In the genomic region with DNA sequence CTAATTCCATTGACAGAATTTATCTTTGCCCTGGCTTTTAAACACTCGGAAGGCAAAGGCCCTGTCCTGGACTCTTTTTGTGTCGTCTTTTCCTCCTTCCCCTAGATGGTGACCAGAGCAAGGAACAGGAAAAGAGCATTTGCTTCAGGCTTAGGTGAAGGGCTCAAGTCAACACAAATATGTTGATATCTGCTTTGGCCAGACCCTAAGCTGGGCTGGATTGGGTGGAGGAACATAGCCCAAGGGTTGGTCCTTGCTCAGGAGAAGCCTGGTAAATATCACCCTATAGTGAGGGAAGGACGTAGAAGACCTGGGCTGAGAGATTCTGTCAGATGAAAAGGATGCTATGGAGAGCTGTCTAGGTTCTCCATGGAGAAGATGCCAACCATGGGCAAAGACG, we compare ENCODE assay signal across 17 mouse cellular contexts. TPM values are rescaled to one million over a fixed set of nuclear protein-coding genes. Genes with fewer than 3 reads are reported as not detected.
DNase-seq lines count a peak whose midpoint lies in the region; ATAC-seq and TF ChIP-seq lines count a peak whose summit lies in the region.
"Had no signal": no experiment of that assay in that cellular context is flagged by ENCODE, and none has a peak within 500 bp of the region (broad histone marks: within the 10 kb centered on the region; RNA-seq: fewer than 3 reads in every experiment).

No protein-coding gene starts in this region.

- no peak for DNase-seq in heart, adult 2 months
- no peak for DNase-seq in stomach, postnatal 0 days (ENCODE audit: low spot score)
- no peak for DNase-seq in left cerebral cortex, postnatal 10 days (ENCODE audit: extremely low spot score in 1 of 2, low spot score in 2 of 2)
- DNase-seq in adrenal gland, adult 18-20 months (ENCODE audit: low spot score in 2 of 2), result no peak
- no peak for DNase-seq in adrenal gland, adult 8-10 months
- DNase-seq: cerebellum, adult 2 months; forebrain, postnatal 0 days; gastrocnemius, postnatal 10 days; kidney, adult 18-20 months; lung, postnatal 10 days; thymus, postnatal 36 days had no signal

- H3K79me2 ChIP-seq in heart, adult 2 months (replicated peaks; ENCODE audit: control insufficient read depth, insufficient read depth, low read length), result no peaks in the 10 kb centered on the region

- no peak for ATAC-seq in heart, embryonic 11.5 days (replicated peaks; ENCODE audit: insufficient number of reproducible peaks, low FRiP score, low TSS enrichment)
- ATAC-seq in stomach, embryonic 15.5 days (ENCODE audit: insufficient read depth, low FRiP score, low read depth), result no peak
- no peak for ATAC-seq in stomach, postnatal 0 days (ENCODE audit: low FRiP score, low TSS enrichment)
- peak; percentile 50 for ATAC-seq in liver, embryonic 12.5 days
- ATAC-seq: forebrain, postnatal 0 days had no signal

- H3K36me3 ChIP-seq in heart, embryonic 11.5 days (ENCODE audit: control insufficient read depth, insufficient read depth, low read length), result no peaks in the 10 kb centered on the region
- no peaks in the 10 kb centered on the region for H3K36me3 ChIP-seq in heart, adult 2 months (ENCODE audit: control insufficient read depth, insufficient read depth, low read length)
- H3K36me3 ChIP-seq in stomach, embryonic 15.5 days, result no peaks in the 10 kb centered on the region
- no peaks in the 10 kb centered on the region for H3K36me3 ChIP-seq in stomach, postnatal 0 days (ENCODE audit: control insufficient read depth, insufficient read depth, low read length)
- H3K36me3 ChIP-seq in liver, embryonic 12.5 days, result peaks cover 35% of the 10 kb centered on the region
- H3K36me3 ChIP-seq: hindbrain, embryonic 12.5 days; limb, embryonic 12.5 days; neural tube, embryonic 13.5 days had no signal

- no peaks in the 10 kb centered on the region for H3K27me3 ChIP-seq in heart, embryonic 11.5 days (ENCODE audit: control insufficient read depth, insufficient read depth, low read length)
- no peaks in the 10 kb centered on the region for H3K27me3 ChIP-seq in heart, adult 2 months (ENCODE audit: control insufficient read depth, insufficient read depth, low read length)
- H3K27me3 ChIP-seq in stomach, embryonic 15.5 days (replicated peaks), result no peaks in the 10 kb centered on the region
- H3K27me3 ChIP-seq in stomach, postnatal 0 days (ENCODE audit: control insufficient read depth, insufficient read depth, low read length), result no peaks in the 10 kb centered on the region
- H3K27me3 ChIP-seq in liver, embryonic 12.5 days (replicated peaks), result no peaks in the 10 kb centered on the region
- H3K27me3 ChIP-seq: limb, embryonic 12.5 days had no signal

- TF ChIP-seq EP300 in heart, adult 2 months (IDR thresholded peaks at IDR 0.05; ENCODE audit: insufficient read depth, low read depth, low read length), result no peak
- no peak for TF ChIP-seq EP300 in stomach, postnatal 0 days (optimal IDR thresholded peaks at IDR 0.05)

- H3K9ac ChIP-seq in heart, embryonic 11.5 days (ENCODE audit: low read depth, low read length), result peak overlapping the region; percentile 66; the same call in 1 of the 2 replicates
- H3K9ac ChIP-seq in heart, adult 2 months (ENCODE audit: low read depth, low read length), result no peak overlapping the region
- no peak overlapping the region for H3K9ac ChIP-seq in stomach, embryonic 15.5 days
- H3K9ac ChIP-seq in stomach, postnatal 0 days (ENCODE audit: low read length), result no peak overlapping the region
- peak overlapping the region; percentile 93 for H3K9ac ChIP-seq in liver, embryonic 12.5 days
- H3K9ac ChIP-seq: forebrain, postnatal 0 days; hindbrain, embryonic 12.5 days; limb, embryonic 12.5 days; neural tube, embryonic 13.5 days had no signal

- H3K4me1 ChIP-seq in heart, embryonic 11.5 days (ENCODE audit: control insufficient read depth, insufficient read depth, low read length), result peaks cover 63% of the 10 kb centered on the region
- peaks cover 12% of the 10 kb centered on the region for H3K4me1 ChIP-seq in heart, adult 2 months (ENCODE audit: control insufficient read depth, insufficient read depth, low read length)
- peaks cover 33% of the 10 kb centered on the region for H3K4me1 ChIP-seq in stomach, embryonic 15.5 days
- H3K4me1 ChIP-seq in stomach, postnatal 0 days (replicated peaks; ENCODE audit: control insufficient read depth, insufficient read depth), result peaks cover 4% of the 10 kb centered on the region
- H3K4me1 ChIP-seq in liver, embryonic 12.5 days, result peaks cover 92% of the 10 kb centered on the region

- intact Hi-C loops in heart, adult 2 months (cut with DNase I), result no loop called here
- intact Hi-C loops in left cerebral cortex, postnatal 10 days (cut with DNase I), result no loop called here

- H3K27ac ChIP-seq in heart, embryonic 11.5 days (ENCODE audit: low read depth, low read length), result peak overlapping the region; percentile 94; the same call in 1 of the 2 replicates
- H3K27ac ChIP-seq in heart, adult 2 months, result no peak overlapping the region
- 0 out of 2 replicates have a peak overlapping the region, but pooled peaks have one; percentile 7 for H3K27ac ChIP-seq in stomach, embryonic 15.5 days
- H3K27ac ChIP-seq in stomach, postnatal 0 days (replicated peaks), result no peak overlapping the region
- peak overlapping the region; percentile 98 for H3K27ac ChIP-seq in liver, embryonic 12.5 days
- H3K27ac ChIP-seq: hindbrain, embryonic 12.5 days; neural tube, embryonic 13.5 days had no signal

- no peaks in the 10 kb centered on the region for H3K9me3 ChIP-seq in heart, embryonic 11.5 days (replicated peaks; ENCODE audit: control insufficient read depth, low read length)
- no peaks in the 10 kb centered on the region for H3K9me3 ChIP-seq in stomach, embryonic 15.5 days
- no peaks in the 10 kb centered on the region for H3K9me3 ChIP-seq in stomach, postnatal 0 days (ENCODE audit: control insufficient read depth, low read length)
- no peaks in the 10 kb centered on the region for H3K9me3 ChIP-seq in liver, embryonic 12.5 days (replicated peaks)
- H3K9me3 ChIP-seq: hindbrain, embryonic 12.5 days; limb, embryonic 12.5 days; neural tube, embryonic 13.5 days had no signal

- peak overlapping the region; percentile 98 for H3K4me2 ChIP-seq in heart, embryonic 11.5 days
- H3K4me2 ChIP-seq in stomach, embryonic 15.5 days, result no peak overlapping the region
- no peak overlapping the region for H3K4me2 ChIP-seq in stomach, postnatal 0 days (replicated peaks; ENCODE audit: low read depth)
- H3K4me2 ChIP-seq in liver, embryonic 12.5 days, result peak overlapping the region; percentile 98
- H3K4me2 ChIP-seq: hindbrain, embryonic 12.5 days; limb, embryonic 12.5 days; neural tube, embryonic 13.5 days had no signal

- WGBS in heart, embryonic 11.5 days (ENCODE audit: insufficient replicate concordance), result 62% methylated on average over 4 of the region's 4 CpGs
- 86% methylated on average over 4 of the region's 4 CpGs for WGBS in heart, adult 2 months
- WGBS in stomach, embryonic 15.5 days, result 78% methylated on average over 4 of the region's 4 CpGs
- WGBS in stomach, postnatal 0 days, result 86% methylated on average over 4 of the region's 4 CpGs
- WGBS in liver, embryonic 12.5 days (ENCODE audit: insufficient replicate concordance), result 43% methylated on average over 4 of the region's 4 CpGs

- no peak for TF ChIP-seq POLR2A in heart, adult 2 months (IDR thresholded peaks at IDR 0.05; ENCODE audit: insufficient read depth, low read depth, low read length)

- peak overlapping the region; percentile 71 for H3K4me3 ChIP-seq in heart, embryonic 11.5 days (ENCODE audit: low read depth, low read length)
- no peak overlapping the region for H3K4me3 ChIP-seq in heart, adult 2 months
- no peak overlapping the region for H3K4me3 ChIP-seq in stomach, embryonic 15.5 days (replicated peaks)
- H3K4me3 ChIP-seq in stomach, postnatal 0 days (ENCODE audit: low read depth, low read length), result no peak overlapping the region
- H3K4me3 ChIP-seq in liver, embryonic 12.5 days, result peak overlapping the region; percentile 75
- H3K4me3 ChIP-seq: hindbrain, embryonic 12.5 days; limb, embryonic 12.5 days; neural tube, embryonic 13.5 days had no signal

- no peak for TF ChIP-seq CTCF in heart, adult 2 months (IDR thresholded peaks at IDR 0.05)
- TF ChIP-seq CTCF in stomach, postnatal 0 days (IDR thresholded peaks at IDR 0.05; ENCODE audit: low read depth), result no peak

RNA-seq across cellular contexts. Expression of a gene that starts 14.7 kb away (rescaled TPM):
- 50.8 and 54.0 TPM in 2 replicates for polyA plus RNA-seq in heart, embryonic 11.5 days (2014; fragmentation: Nextera tagmentation; extraction: Ambion mirVana)
- 1 to 10 TPM; 5.9 to 6.5 TPM for total RNA-seq in heart, adult 2 months (2021)
- 11.1 and 14.2 TPM in 2 replicates for polyA plus RNA-seq in heart, adult 2 months (2012; rRNA removed)
- 29.8 and 40.7 TPM in 2 replicates for polyA plus RNA-seq in stomach, embryonic 15.5 days (2015; fragmentation: Nextera tagmentation; extraction: Ambion mirVana)
- 14.7 and 14.8 TPM in 2 replicates for polyA plus RNA-seq in stomach, postnatal 0 days (2015; fragmentation: Nextera tagmentation; extraction: Ambion mirVana)
- 189 and 191 TPM in 2 replicates for polyA plus RNA-seq in liver, embryonic 12.5 days (2016; fragmentation: Nextera tagmentation; extraction: Ambion mirVana)
- total RNA-seq in left cerebral cortex, postnatal 10 days (2021), result 10 to 100 TPM in 1 of 2 experiments, 1 to 10 TPM in 1; 9.7 to 10.9 TPM
- total RNA-seq in adrenal gland, adult 18-20 months (2021), result 1 to 10 TPM; 3.6 to 5.9 TPM
- total RNA-seq in adrenal gland, adult 8-10 months (2022), result 10 to 100 TPM in 2 of 4 experiments, 1 to 10 TPM in 2; 6.5 to 13.3 (median 9.5) TPM

RNA-seq across cellular contexts. Expression of a gene that starts 14.7 kb away (rescaled TPM):
- polyA plus RNA-seq in heart, embryonic 11.5 days (2014; fragmentation: Nextera tagmentation; extraction: Ambion mirVana), result 0.10 and 0.41 TPM in 2 replicates
- under 1 TPM; 0.10 to 0.11 TPM for total RNA-seq in heart, adult 2 months (2021)
- polyA plus RNA-seq in heart, adult 2 months (2012; rRNA removed), result 0.45 and 0.47 TPM in 2 replicates
- polyA plus RNA-seq in stomach, embryonic 15.5 days (2015; fragmentation: Nextera tagmentation; extraction: Ambion mirVana), result 0.80 TPM in 2 replicates
- polyA plus RNA-seq in stomach, postnatal 0 days (2015; fragmentation: Nextera tagmentation; extraction: Ambion mirVana), result 0.36 and 0.58 TPM in 2 replicates
- 0.17 and 0.32 TPM in 2 replicates for polyA plus RNA-seq in liver, embryonic 12.5 days (2016; fragmentation: Nextera tagmentation; extraction: Ambion mirVana)
- total RNA-seq in left cerebral cortex, postnatal 10 days (2021), result 1 to 10 TPM; 1.2 to 1.8 TPM
- total RNA-seq in adrenal gland, adult 18-20 months (2021), result under 1 TPM; 0.22 to 0.30 TPM
- 1 to 10 TPM in 1 of 4 experiments, under 1 TPM in 3; 0.15 to 1.0 (median 0.44) TPM for total RNA-seq in adrenal gland, adult 8-10 months (2022)

RNA-seq across cellular contexts. Expression of a gene that starts 25.2 kb away (rescaled TPM):
- 15.8 and 17.9 TPM in 2 replicates for polyA plus RNA-seq in heart, embryonic 11.5 days (2014; fragmentation: Nextera tagmentation; extraction: Ambion mirVana)
- 10 to 100 TPM; 29.7 to 33.7 TPM for total RNA-seq in heart, adult 2 months (2021)
- polyA plus RNA-seq in heart, adult 2 months (2012; rRNA removed), result 104 and 135 TPM in 2 replicates
- 17.2 and 17.6 TPM in 2 replicates for polyA plus RNA-seq in stomach, embryonic 15.5 days (2015; fragmentation: Nextera tagmentation; extraction: Ambion mirVana)
- 27.5 and 31.2 TPM in 2 replicates for polyA plus RNA-seq in stomach, postnatal 0 days (2015; fragmentation: Nextera tagmentation; extraction: Ambion mirVana)
- 6.9 and 10.0 TPM in 2 replicates for polyA plus RNA-seq in liver, embryonic 12.5 days (2016; fragmentation: Nextera tagmentation; extraction: Ambion mirVana)
- 10 to 100 TPM; 49.0 to 49.5 TPM for total RNA-seq in left cerebral cortex, postnatal 10 days (2021)
- 10 to 100 TPM; 10.3 to 54.2 TPM for total RNA-seq in adrenal gland, adult 18-20 months (2021)
- total RNA-seq in adrenal gland, adult 8-10 months (2022), result 10 to 100 TPM in 3 of 4 experiments, 1 to 10 TPM in 1; 9.9 to 55.1 (median 22.0) TPM

RNA-seq across cellular contexts. Expression of a gene that starts 35.8 kb away (rescaled TPM):
- polyA plus RNA-seq in heart, embryonic 11.5 days (2014; fragmentation: Nextera tagmentation; extraction: Ambion mirVana), result 1,994 and 2,294 TPM in 2 replicates
- total RNA-seq in heart, adult 2 months (2021), result 1,000 to 10,000 TPM; 2,956 to 3,430 TPM
- 2,611 and 2,797 TPM in 2 replicates for polyA plus RNA-seq in heart, adult 2 months (2012; rRNA removed)
- polyA plus RNA-seq in stomach, embryonic 15.5 days (2015; fragmentation: Nextera tagmentation; extraction: Ambion mirVana), result 1,700 and 1,987 TPM in 2 replicates
- 2,976 and 2,992 TPM in 2 replicates for polyA plus RNA-seq in stomach, postnatal 0 days (2015; fragmentation: Nextera tagmentation; extraction: Ambion mirVana)
- 5,199 and 5,262 TPM in 2 replicates for polyA plus RNA-seq in liver, embryonic 12.5 days (2016; fragmentation: Nextera tagmentation; extraction: Ambion mirVana)
- total RNA-seq in left cerebral cortex, postnatal 10 days (2021), result 1,000 to 10,000 TPM; 1,579 to 1,597 TPM
- total RNA-seq in adrenal gland, adult 18-20 months (2021), result 1,000 to 10,000 TPM; 3,118 to 4,182 TPM
- 1,000 to 10,000 TPM; 2,860 to 3,469 (median 3,019) TPM for total RNA-seq in adrenal gland, adult 8-10 months (2022)

Comparison
In these comparisons a context has a peak if more than half of its experiments do, and no peak if none do; other contexts are left out.
1. H3K27ac ChIP-seq: peak in heart, embryonic 11.5 days (single experiment), stomach, embryonic 15.5 days (single experiment) and liver, embryonic 12.5 days (single experiment); none in heart, adult 2 months (single experiment) and stomach, postnatal 0 days (single experiment).
2. H3K4me3 ChIP-seq: peak in heart, embryonic 11.5 days (single experiment) and liver, embryonic 12.5 days (single experiment); none in heart, adult 2 months (single experiment), stomach, embryonic 15.5 days (single experiment) and stomach, postnatal 0 days (single experiment).
3. H3K9ac ChIP-seq: peak in heart, embryonic 11.5 days (single experiment) and liver, embryonic 12.5 days (single experiment); none in heart, adult 2 months (single experiment), stomach, embryonic 15.5 days (single experiment) and stomach, postnatal 0 days (single experiment).
4. H3K4me2 ChIP-seq: peak in heart, embryonic 11.5 days (single experiment) and liver, embryonic 12.5 days (single experiment); none in stomach, embryonic 15.5 days (single experiment) and stomach, postnatal 0 days (single experiment).